Mouse (Mus musculus): ENCODE measurements at regions not wholly inside any gene's neighbourhood (a gene's known extent, or its start where the extent isn't known, plus 50 kb on each side); places are given as distances from the start of the nearest gene placed in this dataset.
A peak's percentile ranks its signal among the peaks of the same experiment; 100 is the strongest.

- H3K27ac ChIP-seq (ENCODE audit: low read depth, low read length) = no peak overlapping the region
- no peak for ATAC-seq
These were observed 459.7 kb upstream of the N6amt1 start for GRCm38 (mm10) chr16:86894333-86894732.

DNA sequence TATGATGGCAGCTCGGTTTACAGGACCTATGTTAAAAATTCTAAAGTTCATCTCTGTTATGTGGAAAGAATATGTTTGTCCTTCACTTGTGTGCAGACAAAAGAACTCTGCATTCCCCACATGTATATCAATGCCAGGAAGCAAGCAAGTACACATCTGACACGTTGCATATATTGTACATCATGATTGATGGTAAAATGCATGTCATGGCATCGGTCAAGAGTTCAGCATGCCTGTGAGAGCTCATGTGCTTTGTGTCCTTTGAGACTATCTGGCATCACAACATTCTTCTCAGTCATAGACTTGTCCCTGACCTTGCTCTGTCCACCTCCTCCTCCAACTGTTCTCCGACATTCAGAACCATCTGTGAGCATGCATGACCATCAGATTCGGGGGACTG, 465.6 kb upstream of the N6amt1 start:
- Histone ChIP-seq H3K4me3 (ENCODE audit: low read depth, low read length) (no peak overlapping the region), H3K9ac (no peak overlapping the region), H3K27me3 (ENCODE audit: insufficient read depth, low read length) (no peaks in the 10 kb centered on the region), H3K27ac (ENCODE audit: low read depth, low read length) (no peak overlapping the region), H3K4me1 (ENCODE audit: insufficient read depth) (no peaks in the 10 kb centered on the region), H3K36me3 (ENCODE audit: insufficient read depth) (no peaks in the 10 kb centered on the region), H3K4me2 (ENCODE audit: low read depth) (no peak overlapping the region), H3K9me3 (ENCODE audit: low read length) (no peaks in the 10 kb centered on the region)
- ATAC-seq (no peak), DNase-seq (no peak)
- no peak for TF ChIP-seq CTCF (IDR thresholded peaks at IDR 0.05; ENCODE audit: low read depth)
- 86% methylated on average over 5 of the region's 5 CpGs for WGBS

More at GRCm38 (mm10) chr16:86894333-86894732, 459.7 kb upstream of the N6amt1 start:
- no peak overlapping the region for H3K9ac ChIP-seq
- no peaks in the 10 kb centered on the region for H3K4me1 ChIP-seq (ENCODE audit: insufficient read depth)
- no peaks in the 10 kb centered on the region for H3K36me3 ChIP-seq (ENCODE audit: insufficient read depth)
- H3K4me2 ChIP-seq (ENCODE audit: low read depth) = no peak overlapping the region
- no peak overlapping the region for H3K4me3 ChIP-seq (ENCODE audit: low read depth, low read length)
- WGBS = 45% methylated on average over 5 of the region's 5 CpGs
- DNase-seq = no peak
- no peak for TF ChIP-seq CTCF (IDR thresholded peaks at IDR 0.05; ENCODE audit: low read depth)
- H3K9me3 ChIP-seq (ENCODE audit: low read length) = no peaks in the 10 kb centered on the region
- no peaks in the 10 kb centered on the region for H3K27me3 ChIP-seq (ENCODE audit: insufficient read depth, low read length)

DNA sequence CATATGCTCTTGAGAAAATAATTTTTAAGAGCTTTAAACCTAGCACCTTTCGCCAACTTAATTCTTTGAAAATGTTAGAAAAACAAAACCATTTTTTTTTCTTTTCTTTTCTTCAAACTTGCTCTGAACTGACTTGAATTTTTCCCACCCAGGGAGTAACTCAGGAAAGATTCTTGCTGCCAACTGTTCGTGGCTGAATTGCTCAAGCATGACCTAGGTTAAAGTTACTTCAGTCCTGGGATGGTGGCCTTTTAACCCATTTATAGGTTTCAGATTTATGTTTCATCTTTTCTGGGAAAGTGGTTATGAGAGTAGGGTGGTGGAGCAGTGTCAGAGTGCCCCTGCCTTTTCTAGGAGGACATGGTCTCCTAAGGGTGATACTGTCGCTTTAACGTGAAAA, 466.4 kb upstream of the N6amt1 start:
- Histone ChIP-seq H3K4me2 (ENCODE audit: low read depth) (no peak overlapping the region), H3K27ac (ENCODE audit: low read depth, low read length) (no peak overlapping the region), H3K9ac (no peak overlapping the region), H3K4me1 (ENCODE audit: insufficient read depth) (no peaks in the 10 kb centered on the region), H3K9me3 (ENCODE audit: low read length) (no peaks in the 10 kb centered on the region), H3K4me3 (ENCODE audit: low read depth, low read length) (no peak overlapping the region), H3K27me3 (ENCODE audit: insufficient read depth, low read length) (no peaks in the 10 kb centered on the region), H3K36me3 (ENCODE audit: insufficient read depth) (no peaks in the 10 kb centered on the region)
- no peak for DNase-seq
- no peak for TF ChIP-seq CTCF (IDR thresholded peaks at IDR 0.05; ENCODE audit: low read depth)
- WGBS = 82% methylated on average over 4 of the region's 4 CpGs
- ATAC-seq = no peak

GRCm38 (mm10) chr16:86883862-86884261, 470.1 kb upstream of the N6amt1 start:
- H3K27me3 ChIP-seq (ENCODE audit: insufficient read depth, low read length) = no peaks in the 10 kb centered on the region
- H3K36me3 ChIP-seq (ENCODE audit: insufficient read depth) = no peaks in the 10 kb centered on the region
- no peaks in the 10 kb centered on the region for H3K4me1 ChIP-seq (ENCODE audit: insufficient read depth)
- H3K4me3 ChIP-seq (ENCODE audit: low read depth, low read length) = no peak overlapping the region
- TF ChIP-seq CTCF (IDR thresholded peaks at IDR 0.05; ENCODE audit: low read depth) = no peak
- 87% methylated on average over 7 of the region's 7 CpGs for WGBS
- H3K9me3 ChIP-seq (ENCODE audit: low read length) = no peaks in the 10 kb centered on the region
- ATAC-seq (no peak), DNase-seq (no peak)
- H3K4me2 ChIP-seq (ENCODE audit: low read depth) = no peak overlapping the region
- H3K27ac ChIP-seq (ENCODE audit: low read depth, low read length) = no peak overlapping the region
- no peak overlapping the region for H3K9ac ChIP-seq

GRCm38 (mm10) chr16:86882529-86882928, 471.5 kb upstream of the N6amt1 start:
- ATAC-seq = peak; percentile 84
- Histone ChIP-seq H3K9me3 (ENCODE audit: low read length) (no peaks in the 10 kb centered on the region), H3K27me3 (ENCODE audit: insufficient read depth, low read length) (no peaks in the 10 kb centered on the region), H3K27ac (ENCODE audit: low read depth, low read length) (no peak overlapping the region), H3K4me2 (ENCODE audit: low read depth) (no peak overlapping the region), H3K4me1 (ENCODE audit: insufficient read depth) (no peaks in the 10 kb centered on the region), H3K36me3 (ENCODE audit: insufficient read depth) (no peaks in the 10 kb centered on the region), H3K4me3 (ENCODE audit: low read depth, low read length) (no peak overlapping the region), H3K9ac (no peak overlapping the region)
- DNase-seq = peak; percentile 87
- 24% methylated on average over 6 of the region's 6 CpGs for WGBS
- peak; percentile 90 for TF ChIP-seq CTCF (IDR thresholded peaks at IDR 0.05; ENCODE audit: low read depth)

GRCm38 (mm10) chr16:86881583-86881982, 472.4 kb upstream of the N6amt1 start:
- H3K4me1 ChIP-seq (ENCODE audit: insufficient read depth) = no peaks in the 10 kb centered on the region
- no peaks in the 10 kb centered on the region for H3K9me3 ChIP-seq (ENCODE audit: low read length)
- H3K27ac ChIP-seq (ENCODE audit: low read depth, low read length) = no peak overlapping the region
- DNase-seq (no peak), ATAC-seq (no peak)
- WGBS = 80% methylated on average over 5 of the region's 5 CpGs
- H3K36me3 ChIP-seq (ENCODE audit: insufficient read depth) = no peaks in the 10 kb centered on the region
- H3K4me3 ChIP-seq (ENCODE audit: low read depth, low read length) = no peak overlapping the region
- 0 out of 2 replicates have a peak, but pooled peaks have one; percentile 3 for TF ChIP-seq CTCF (IDR thresholded peaks at IDR 0.05; ENCODE audit: low read depth)
- no peak overlapping the region for H3K9ac ChIP-seq
- H3K4me2 ChIP-seq (ENCODE audit: low read depth) = no peak overlapping the region
- no peaks in the 10 kb centered on the region for H3K27me3 ChIP-seq (ENCODE audit: insufficient read depth, low read length)

DNA sequence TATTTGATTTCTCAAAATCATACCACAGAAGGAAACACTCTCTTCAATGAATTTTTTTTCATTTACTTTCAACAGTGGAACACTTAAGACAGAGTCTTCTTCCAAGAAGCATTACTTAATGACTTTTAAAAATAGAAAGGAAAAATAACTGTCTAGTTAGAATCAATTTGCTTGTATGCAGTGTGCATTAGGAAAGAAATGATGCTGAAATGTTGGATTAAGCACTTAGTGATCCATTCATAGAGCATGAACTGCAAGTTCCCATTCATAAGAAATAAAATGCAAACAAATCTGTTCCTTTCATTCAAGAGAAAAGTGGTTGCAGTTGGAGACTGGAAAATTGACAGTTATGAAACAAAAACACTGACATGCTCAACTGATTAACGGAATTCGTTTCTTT, 493.2 kb upstream of the N6amt1 start:
- DNase-seq = no peak
- no peak overlapping the region for H3K4me2 ChIP-seq (ENCODE audit: low read depth)
- H3K27ac ChIP-seq (ENCODE audit: low read depth, low read length) = no peak overlapping the region
- no peak overlapping the region for H3K4me3 ChIP-seq (ENCODE audit: low read depth, low read length)
- peak; percentile 55; the same call in 1 of the 2 replicates for ATAC-seq
- no peaks in the 10 kb centered on the region for H3K9me3 ChIP-seq (ENCODE audit: low read length)
- H3K27me3 ChIP-seq (ENCODE audit: insufficient read depth, low read length) = no peaks in the 10 kb centered on the region
- H3K9ac ChIP-seq = no peak overlapping the region
- no peak for TF ChIP-seq CTCF (IDR thresholded peaks at IDR 0.05; ENCODE audit: low read depth)
- H3K4me1 ChIP-seq (ENCODE audit: insufficient read depth) = no peaks in the 10 kb centered on the region
- no peaks in the 10 kb centered on the region for H3K36me3 ChIP-seq (ENCODE audit: insufficient read depth)
- 70% methylated on average over 2 of the region's 2 CpGs for WGBS

- Histone ChIP-seq H3K9me3 (ENCODE audit: low read length) (no peaks in the 10 kb centered on the region), H3K4me3 (ENCODE audit: low read depth, low read length) (no peak overlapping the region), H3K27ac (ENCODE audit: low read depth, low read length) (no peak overlapping the region), H3K9ac (no peak overlapping the region), H3K27me3 (ENCODE audit: insufficient read depth, low read length) (no peaks in the 10 kb centered on the region), H3K4me1 (ENCODE audit: insufficient read depth) (no peaks in the 10 kb centered on the region), H3K36me3 (ENCODE audit: insufficient read depth) (no peaks in the 10 kb centered on the region), H3K4me2 (ENCODE audit: low read depth) (no peak overlapping the region)
- no peak for TF ChIP-seq CTCF (IDR thresholded peaks at IDR 0.05; ENCODE audit: low read depth)
- ATAC-seq (no peak), DNase-seq (no peak)
- 76% methylated on average over 2 of the region's 2 CpGs for WGBS
These were observed 498.1 kb upstream of the N6amt1 start for GRCm38 (mm10) chr16:86855891-86856290.
